8 mouse cellular contexts compared by ENCODE assay signal in the genomic region with DNA sequence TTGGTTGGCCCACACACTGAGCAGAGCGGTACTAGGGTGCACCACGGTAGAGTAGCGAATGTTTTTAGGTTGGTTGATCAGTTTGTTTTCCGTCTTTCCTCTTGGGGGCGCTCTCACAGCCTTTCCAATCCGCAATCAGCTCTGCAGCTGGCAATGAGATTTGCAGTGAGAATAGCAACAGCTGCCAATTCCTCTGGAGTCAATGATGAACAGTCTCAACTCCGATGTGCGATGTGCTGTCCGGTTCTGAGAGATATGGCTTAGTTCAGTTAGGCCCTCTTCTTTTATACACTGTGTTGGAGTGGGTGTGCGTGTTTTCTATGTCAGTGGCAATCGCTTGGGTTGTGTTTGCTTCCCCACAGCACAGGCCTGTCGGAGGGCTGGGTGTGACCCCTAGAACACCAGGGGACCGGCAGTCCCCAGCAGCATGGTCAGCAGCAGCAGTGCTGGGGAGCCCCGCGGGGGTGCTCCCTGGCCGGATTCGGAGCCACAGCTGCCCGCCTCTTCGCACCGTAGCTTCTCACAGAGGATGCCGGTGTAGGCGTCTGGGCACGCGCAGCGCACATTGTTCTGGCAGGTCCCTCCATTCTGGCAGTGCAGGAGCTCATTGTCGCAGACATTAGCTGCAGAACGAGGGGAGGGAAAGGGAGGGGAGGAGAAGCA.
A peak's percentile ranks its signal among the peaks of the same experiment; 100 is the strongest.
DNase-seq lines count a peak whose midpoint lies in the region; ATAC-seq and TF ChIP-seq lines count a peak whose summit lies in the region.

No protein-coding gene starts in this region.

- 2% methylated on average over 27 of the region's 27 CpGs for WGBS in forebrain, embryonic 11.5 days
- 5% methylated on average over 27 of the region's 27 CpGs for WGBS in liver, postnatal 0 days (ENCODE audit: insufficient replicate concordance)

- no peaks in the 10 kb centered on the region for H3K9me3 ChIP-seq in forebrain, embryonic 11.5 days (ENCODE audit: control insufficient read depth, low read length)
- H3K9me3 ChIP-seq in liver, postnatal 0 days (ENCODE audit: low read length) = no peaks in the 10 kb centered on the region

- peak overlapping the region; percentile 35 for H3K4me3 ChIP-seq in brown adipose tissue, adult 24 weeks (ENCODE audit: insufficient read depth, low read depth, low read length)
- peak overlapping the region; percentile 40 for H3K4me3 ChIP-seq in forebrain, embryonic 11.5 days (ENCODE audit: low read depth, low read length)
- H3K4me3 ChIP-seq in layer of hippocampus, adult 2 months = peak overlapping the region; percentile 51
- H3K4me3 ChIP-seq in liver, postnatal 0 days (ENCODE audit: low read depth, low read length) = no peak overlapping the region

- peak overlapping the region; percentile 84 for H3K4me2 ChIP-seq in forebrain, embryonic 11.5 days (ENCODE audit: low read depth, low read length, severe bottlenecking)
- peak overlapping the region; percentile 56 for H3K4me2 ChIP-seq in liver, postnatal 0 days (ENCODE audit: low read depth, low read length)

- no peaks in the 10 kb centered on the region for H3K27me3 ChIP-seq in forebrain, embryonic 11.5 days (ENCODE audit: control insufficient read depth, insufficient read depth, low read length)
- peaks cover 3% of the 10 kb centered on the region; the same call in 1 of the 2 replicates for H3K27me3 ChIP-seq in liver, postnatal 0 days (ENCODE audit: insufficient read depth, low read length)

- H3K9ac ChIP-seq in forebrain, embryonic 11.5 days (ENCODE audit: low read length) = peak overlapping the region; percentile 69
- no peak overlapping the region for H3K9ac ChIP-seq in liver, postnatal 0 days (replicated peaks)

- TF ChIP-seq EP300 in liver, postnatal 0 days (IDR thresholded peaks at IDR 0.05; ENCODE audit: low read depth) = no peak

- peak; percentile 77 for DNase-seq in ES-CJ7 (ENCODE audit: low read depth, low spot score)
- DNase-seq in forebrain, embryonic 11.5 days (ENCODE audit: low spot score) = peak; percentile 83
- peak; percentile 65 to 73 for DNase-seq in layer of hippocampus, adult 2 months (ENCODE audit: low spot score in 2 of 2)
- peak; percentile 12 for DNase-seq in liver, postnatal 0 days
- DNase-seq in ovary, postnatal 14 days (ENCODE audit: low spot score) = peak; percentile 13

- H3K4me1 ChIP-seq in brown adipose tissue, adult 24 weeks (ENCODE audit: control insufficient read depth, insufficient read depth, insufficient read length, low read length) = no peaks in the 10 kb centered on the region
- peaks cover 6% of the 10 kb centered on the region; the same call in 1 of the 2 replicates for H3K4me1 ChIP-seq in forebrain, embryonic 11.5 days (replicated peaks; ENCODE audit: control insufficient read depth, insufficient read depth, low read length)
- peaks cover 4% of the 10 kb centered on the region; the same call in 1 of the 2 replicates for H3K4me1 ChIP-seq in liver, postnatal 0 days (ENCODE audit: insufficient read depth)

- no peak overlapping the region for H3K27ac ChIP-seq in brown adipose tissue, adult 24 weeks (replicated peaks; ENCODE audit: low read depth, low read length)
- peak overlapping the region; percentile 46; the same call in 1 of the 2 replicates for H3K27ac ChIP-seq in forebrain, embryonic 11.5 days (ENCODE audit: low read depth, low read length)
- peak overlapping the region; percentile 87 for H3K27ac ChIP-seq in layer of hippocampus, adult 2 months
- H3K27ac ChIP-seq in liver, postnatal 0 days (ENCODE audit: low read depth) = no peak overlapping the region

- peak; percentile 90 for ATAC-seq in forebrain, embryonic 11.5 days (replicated peaks; ENCODE audit: low FRiP score)
- peak; percentile 75 to 85 for ATAC-seq in hematopoietic stem cell, adult 5-6 weeks (replicated peaks in 1 of 2; ENCODE audit: insufficient read depth in 1 of 2, low FRiP score in 2 of 2, low TSS enrichment in 1 of 2, low read depth in 1 of 2, poor library complexity in 2 of 2, severe bottlenecking in 2 of 2)
- ATAC-seq in liver, postnatal 0 days = no peak
- no peak for ATAC-seq in erythroblast, adult 5-6 weeks (replicated peaks; ENCODE audit: low FRiP score, poor library complexity, severe bottlenecking)

- H3K36me3 ChIP-seq in forebrain, embryonic 11.5 days (ENCODE audit: control insufficient read depth, insufficient read depth, low read length) = no peaks in the 10 kb centered on the region
- no peaks in the 10 kb centered on the region for H3K36me3 ChIP-seq in liver, postnatal 0 days (replicated peaks; ENCODE audit: insufficient read depth, low read length)

- TF ChIP-seq CTCF in layer of hippocampus, adult 2 months (conservative IDR thresholded peaks at IDR 0.05) = peak; percentile 79
- 0 out of 2 replicates have a peak, but pooled peaks have one; percentile 10 for TF ChIP-seq CTCF in liver, postnatal 0 days (IDR thresholded peaks at IDR 0.05; ENCODE audit: low read depth)

Comparison
In these comparisons a context has a peak if more than half of its experiments do, and no peak if none do; other contexts are left out.
1. DNase-seq: peak in every context shown above with its lines; median percentile 83 in forebrain, embryonic 11.5 days; 77 in ES-CJ7; 69 in layer of hippocampus, adult 2 months; 13 in ovary, postnatal 14 days; 12 in liver, postnatal 0 days.
2. H3K27ac ChIP-seq: peak in forebrain, embryonic 11.5 days (single experiment) and layer of hippocampus, adult 2 months (single experiment); none in brown adipose tissue, adult 24 weeks (single experiment) and liver, postnatal 0 days (single experiment).
3. ATAC-seq: peak in forebrain, embryonic 11.5 days (single experiment) and hematopoietic stem cell, adult 5-6 weeks (2 of 2); none in liver, postnatal 0 days (single experiment) and erythroblast, adult 5-6 weeks (single experiment).